Mouse (Mus musculus) heart, postnatal 0 days (tissue): ENCODE results near the gene Wnk1.

ENCODE experiments used
- CTCF ChIP-seq: IDR thresholded peaks from 2 replicates; pipeline ENCODE4 v1.5.1; 2016; ENCODE audit warnings: antibody characterized with exemption, control low read depth, low read depth
- EP300 ChIP-seq: IDR thresholded peaks from 2 replicates; pipeline ENCODE4 v1.6.1; 2016; ENCODE audit warnings: antibody characterized with exemption, low read depth

- TF ChIP-seq CTCF, result no peak
- no peak for TF ChIP-seq EP300
Observed at GRCm38 (mm10) chr6:120076619-120077450, 38.4 kb upstream of the Wnk1 start.
